Mouse (Mus musculus): Measurements from ENCODE around the gene Coro6.
A peak's percentile ranks its signal among the peaks of the same experiment; 100 is the strongest.

The Coro6 gene

GRCm38 (mm10) chr11:77508068-77509021, 46.1 kb downstream of the Coro6 start:
- peak; percentile 78 for DNase-seq (ENCODE audit: extremely low read depth, insufficient read length, low spot score)

GRCm38 (mm10) chr11:77511336-77511735, 49.1 kb downstream of the Coro6 start:
- no peak for DNase-seq (ENCODE audit: extremely low read depth, insufficient read length, low spot score)

GRCm38 (mm10) chr11:77512891-77513810, 50.9 kb downstream of the Coro6 start:
- peak; percentile 97 for DNase-seq (ENCODE audit: extremely low read depth, insufficient read length, low spot score)

GRCm38 (mm10) chr11:77513811-77514170, 51.6 kb downstream of the Coro6 start:
- no peak for DNase-seq (ENCODE audit: extremely low read depth, insufficient read length, low spot score)

GRCm38 (mm10) chr11:77514281-77514831, 52.1 kb downstream of the Coro6 start:
- DNase-seq (ENCODE audit: extremely low read depth, insufficient read length, low spot score) = peak; percentile 48

GRCm38 (mm10) chr11:77514832-77515636, 52.8 kb downstream of the Coro6 start, which contains the start of gene Abhd15:
Abhd15 (plus strand) TSS chr11:77515121.
- DNase-seq (ENCODE audit: extremely low read depth, insufficient read length, low spot score) = peak; percentile 79

DNA sequence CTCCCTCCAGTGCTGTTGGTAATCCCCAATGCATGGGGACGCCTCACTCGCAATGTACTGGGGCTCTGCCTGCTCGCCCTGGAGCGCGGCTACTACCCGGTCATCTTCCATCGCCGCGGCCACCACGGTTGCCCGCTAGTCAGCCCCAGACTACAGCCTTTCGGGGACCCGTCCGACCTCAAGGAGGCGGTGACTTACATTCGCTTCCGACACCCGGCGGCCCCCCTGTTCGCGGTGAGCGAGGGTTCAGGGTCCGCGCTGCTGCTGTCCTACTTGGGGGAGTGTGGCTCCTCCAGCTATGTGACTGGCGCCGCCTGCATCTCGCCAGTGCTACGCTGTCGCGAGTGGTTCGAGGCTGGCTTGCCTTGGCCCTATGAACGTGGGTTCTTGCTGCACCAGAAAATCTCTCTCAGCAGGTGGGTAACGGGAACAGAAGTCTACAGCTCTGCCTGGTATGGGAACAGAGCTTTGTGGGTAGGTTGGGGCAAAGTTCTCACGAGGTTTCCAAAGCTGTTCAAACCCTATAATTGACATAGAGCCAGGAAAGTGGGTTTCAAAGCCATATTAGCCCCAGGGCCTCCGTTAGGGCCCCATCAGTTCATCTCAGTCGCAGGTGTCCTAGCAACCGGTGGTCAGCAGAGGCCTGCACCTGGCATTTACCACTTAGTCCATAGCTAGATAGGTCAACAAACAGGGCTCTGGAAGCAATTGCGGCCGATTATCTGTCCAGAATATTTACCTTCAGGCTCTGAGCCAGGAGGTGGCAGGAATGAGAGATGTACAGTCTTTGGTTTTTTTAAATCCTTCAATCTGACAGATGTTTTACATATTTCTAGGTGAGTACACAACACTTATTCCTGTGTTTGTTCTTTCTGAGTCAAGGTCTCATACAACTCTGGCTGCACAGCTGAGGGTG, 53.7 kb downstream of the Coro6 start, which contains the start of gene Trp53i13:
Gene Trp53i13 (minus strand): TSS at position 344 of the 916 bp plus-strand sequence.
- no peak for DNase-seq (ENCODE audit: extremely low read depth, insufficient read length, low spot score)

- DNase-seq (ENCODE audit: extremely low read depth, insufficient read length, low spot score) = no peak
Observed at GRCm38 (mm10) chr11:77516553-77517425, 54.6 kb downstream of the Coro6 start.

DNA sequence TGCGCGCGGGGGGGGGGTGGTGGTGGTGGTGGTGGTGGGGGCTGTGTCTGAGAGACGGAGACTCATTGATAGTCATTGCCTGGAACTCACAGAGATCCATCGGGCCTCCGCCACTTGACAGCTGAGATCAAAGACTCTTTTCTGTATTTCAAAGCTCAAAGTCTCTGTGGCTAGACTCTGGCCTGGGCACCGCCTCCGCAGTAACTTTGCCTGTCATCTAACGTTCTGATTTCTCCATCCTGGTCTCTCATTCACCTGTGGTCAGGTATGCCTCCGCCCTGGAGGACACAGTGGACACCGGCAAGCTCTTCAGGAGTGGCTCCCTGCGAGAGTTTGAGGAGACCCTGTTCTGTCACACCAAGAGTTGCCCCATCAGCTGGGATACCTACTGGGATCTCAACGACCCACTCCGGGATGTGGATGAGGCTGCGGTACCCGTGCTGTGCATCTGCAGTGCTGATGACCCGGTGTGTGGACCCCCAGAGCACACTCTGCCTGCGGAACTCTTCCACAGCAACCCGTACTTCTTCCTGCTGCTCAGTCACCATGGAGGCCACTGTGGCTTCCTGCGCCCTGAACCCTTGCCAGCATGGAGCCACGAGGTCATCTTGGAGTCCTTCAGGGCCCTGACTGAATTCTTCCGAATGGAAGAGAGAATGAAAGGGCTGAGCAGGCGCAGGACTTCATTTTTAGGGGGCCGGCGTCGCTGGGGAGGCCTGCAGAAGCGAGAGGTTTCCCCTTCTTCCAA, 56.0 kb downstream of the Coro6 start:
- no peak for DNase-seq (ENCODE audit: extremely low read depth, insufficient read length, low spot score)

DNA sequence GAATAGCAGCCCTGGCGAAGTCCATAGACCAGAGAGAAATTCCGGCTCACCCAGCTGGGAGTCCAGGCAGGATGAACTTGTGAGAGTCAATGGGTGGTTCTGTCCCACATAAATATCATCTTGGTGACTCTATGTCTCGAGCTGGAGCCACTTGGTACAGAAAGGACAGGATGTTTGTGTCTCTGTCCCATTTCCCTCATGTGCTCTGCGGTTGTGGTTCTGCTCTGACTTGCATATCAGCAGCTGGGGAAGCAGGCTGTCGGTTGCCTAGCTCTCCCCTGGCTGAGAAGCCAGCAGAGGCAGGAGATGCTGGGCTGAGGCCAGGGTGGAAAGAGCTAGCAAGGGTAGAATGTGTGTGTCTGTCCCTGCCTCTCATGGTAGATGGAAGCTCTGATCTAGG, 56.8 kb downstream of the Coro6 start, which contains the start of gene Gm10392:
Gene Gm10392 (minus strand): TSS at position 156 of the 400 bp plus-strand sequence.
- no peak for DNase-seq (ENCODE audit: extremely low read depth, insufficient read length, low spot score)
